Mouse (Mus musculus): Measurements from ENCODE around the gene Dpy30. TPM values are rescaled to one million over a fixed set of nuclear protein-coding genes. Genes with fewer than 3 reads are reported as not detected.

Gene Dpy30
- polyA plus RNA-seq (2015; fragmentation: Nextera tagmentation; extraction: Ambion mirVana) = 268 TPM in 2 replicates

DNA sequence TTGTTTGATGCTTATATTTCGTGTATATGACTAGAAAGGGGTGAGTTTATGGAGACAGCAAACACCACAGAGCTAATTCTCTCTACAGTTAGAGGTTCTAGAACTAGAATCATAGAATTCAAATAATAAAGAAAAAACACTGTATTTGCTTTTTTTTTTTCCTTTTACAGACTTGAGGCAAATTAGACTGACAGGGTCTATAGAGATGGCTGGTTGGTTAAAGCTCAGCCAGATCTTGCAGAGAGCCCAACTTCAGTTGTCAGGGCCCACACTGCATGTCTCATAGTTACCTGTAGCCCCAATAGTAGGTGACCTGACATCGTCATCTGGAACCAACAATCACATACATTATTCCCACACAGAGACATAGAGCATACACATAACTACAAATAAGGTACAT, at the start of gene Dpy30:
Gene Dpy30, minus strand, starts transcription at position 101 of the 400 bp plus-strand sequence.
- ATAC-seq (replicated peaks; ENCODE audit: low FRiP score, low read depth) = no peak
- no peaks in the 10 kb centered on the region for H3K27me3 ChIP-seq (ENCODE audit: insufficient read depth, low read length)

GRCm38 (mm10) chr17:74363592-74363991, 39.8 kb upstream of the Dpy30 start:
- no peak for TF ChIP-seq CTCF (IDR thresholded peaks at IDR 0.05; ENCODE audit: low read depth)
- H3K4me3 ChIP-seq (replicated peaks; ENCODE audit: low read depth, low read length) = no peak overlapping the region
- DNase-seq (ENCODE audit: low spot score) (no peak), ATAC-seq (replicated peaks; ENCODE audit: low FRiP score, low read depth) (no peak)
- H3K27me3 ChIP-seq (ENCODE audit: insufficient read depth, low read length) = no peaks in the 10 kb centered on the region
- WGBS = 74% methylated on average over 1 of the region's 1 CpGs
- 0 out of 2 replicates have a peak, but pooled peaks cover 19% of the 10 kb centered on the region for H3K36me3 ChIP-seq (ENCODE audit: insufficient read depth, low read length)
- no peak overlapping the region for H3K27ac ChIP-seq
- H3K4me1 ChIP-seq (replicated peaks; ENCODE audit: insufficient read depth, low read length) = no peaks in the 10 kb centered on the region
- no peak overlapping the region for H3K4me2 ChIP-seq (ENCODE audit: low read length)
- no peak overlapping the region for H3K9ac ChIP-seq (ENCODE audit: low read depth, low read length)
- H3K9me3 ChIP-seq (replicated peaks; ENCODE audit: low read length) = no peaks in the 10 kb centered on the region

More for the DNA sequence above, at the start of gene Dpy30:
- TF ChIP-seq CTCF (IDR thresholded peaks at IDR 0.05; ENCODE audit: low read depth) = no peak
- no peak within 1 kb of the TSS for H3K4me2 ChIP-seq (ENCODE audit: low read length)
- H3K27ac ChIP-seq = no peak within 1 kb of the TSS
- DNase-seq (ENCODE audit: low spot score) = no peak
- WGBS = 78% methylated on average over 2 of the region's 2 CpGs
- H3K4me3 ChIP-seq (replicated peaks; ENCODE audit: low read depth, low read length) = no peak within 1 kb of the TSS
- H3K9ac ChIP-seq (ENCODE audit: low read depth, low read length) = no peak within 1 kb of the TSS
- no peaks in the 10 kb centered on the region for H3K36me3 ChIP-seq (ENCODE audit: insufficient read depth, low read length)
- H3K4me1 ChIP-seq (replicated peaks; ENCODE audit: insufficient read depth, low read length) = no peaks in the 10 kb centered on the region
- no peaks in the 10 kb centered on the region for H3K9me3 ChIP-seq (replicated peaks; ENCODE audit: low read length)

DNA sequence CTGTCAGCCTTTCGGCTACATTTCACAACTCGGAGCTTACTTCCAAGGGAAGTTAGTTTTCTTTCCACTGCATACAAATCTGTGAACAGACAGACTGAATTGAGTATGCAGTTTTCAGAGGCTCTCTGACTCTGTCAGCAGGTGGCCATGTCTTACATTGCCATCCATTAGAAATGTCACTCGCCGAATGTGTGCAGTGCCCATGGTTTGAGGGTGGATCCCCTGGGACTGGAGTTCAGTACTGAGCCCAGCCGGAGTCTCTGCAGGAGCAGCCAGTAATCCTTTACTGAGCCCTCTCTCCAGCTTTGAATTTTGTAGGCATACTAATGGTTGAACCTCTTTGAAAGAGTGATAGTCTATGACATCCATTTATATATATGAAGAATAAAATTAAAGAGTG, 17.4 kb upstream of the Dpy30 start:
- H3K27me3 ChIP-seq (ENCODE audit: insufficient read depth, low read length) = no peaks in the 10 kb centered on the region
- H3K4me2 ChIP-seq (ENCODE audit: low read length) = 0 out of 2 replicates have a peak overlapping the region, but pooled peaks have one; percentile 74
- H3K4me1 ChIP-seq (replicated peaks; ENCODE audit: insufficient read depth, low read length) = peaks cover 9% of the 10 kb centered on the region
- 52% methylated on average over 5 of the region's 5 CpGs for WGBS
- H3K4me3 ChIP-seq (replicated peaks; ENCODE audit: low read depth, low read length) = no peak overlapping the region
- TF ChIP-seq CTCF (IDR thresholded peaks at IDR 0.05; ENCODE audit: low read depth) = no peak
- no peak overlapping the region for H3K9ac ChIP-seq (ENCODE audit: low read depth, low read length)
- H3K36me3 ChIP-seq (ENCODE audit: insufficient read depth, low read length) = no peaks in the 10 kb centered on the region
- no peak overlapping the region for H3K27ac ChIP-seq
- DNase-seq (ENCODE audit: low spot score) (no peak), ATAC-seq (replicated peaks; ENCODE audit: low FRiP score, low read depth) (no peak)
- H3K9me3 ChIP-seq (replicated peaks; ENCODE audit: low read length) = no peaks in the 10 kb centered on the region

- Histone ChIP-seq H3K4me2 (ENCODE audit: low read length) (peak within 1 kb of the TSS; percentile 74), H3K9me3 (replicated peaks; ENCODE audit: low read length) (no peaks in the 10 kb centered on the region), H3K4me3 (replicated peaks; ENCODE audit: low read depth, low read length) (peak within 1 kb of the TSS; percentile 94), H3K4me1 (replicated peaks; ENCODE audit: insufficient read depth, low read length) (peaks cover 9% of the 10 kb centered on the region), H3K9ac (ENCODE audit: low read depth, low read length) (peak within 1 kb of the TSS; percentile 90), H3K36me3 (ENCODE audit: insufficient read depth, low read length) (no peaks in the 10 kb centered on the region), H3K27ac (peak within 1 kb of the TSS; percentile 97), H3K27me3 (ENCODE audit: insufficient read depth, low read length) (no peaks in the 10 kb centered on the region)
- DNase-seq (ENCODE audit: low spot score) (peak; percentile 76), ATAC-seq (replicated peaks; ENCODE audit: low FRiP score, low read depth) (peak; percentile 88)
- TF ChIP-seq CTCF (IDR thresholded peaks at IDR 0.05; ENCODE audit: low read depth) = no peak
- under 1% methylated on average over 78 of the region's 90 CpGs for WGBS
These were observed 15.4 kb upstream of the Dpy30 start, which contains the start of gene Spast for GRCm38 (mm10) chr17:74338937-74339804. Gene Spast (plus strand): TSS chr17:74338987.

- H3K4me3 ChIP-seq (replicated peaks; ENCODE audit: low read depth, low read length) = peak overlapping the region; percentile 94
- H3K36me3 ChIP-seq (ENCODE audit: insufficient read depth, low read length) = no peaks in the 10 kb centered on the region
- H3K9me3 ChIP-seq (replicated peaks; ENCODE audit: low read length) = no peaks in the 10 kb centered on the region
- WGBS = under 1% methylated on average over 45 of the region's 50 CpGs
- peak; percentile 95 for ATAC-seq (replicated peaks; ENCODE audit: low FRiP score, low read depth)
- no peak for TF ChIP-seq CTCF (IDR thresholded peaks at IDR 0.05; ENCODE audit: low read depth)
- peak overlapping the region; percentile 97 for H3K27ac ChIP-seq
- DNase-seq (ENCODE audit: low spot score) = peak; percentile 98
- H3K4me2 ChIP-seq (ENCODE audit: low read length) = peak overlapping the region; percentile 74
- H3K4me1 ChIP-seq (replicated peaks; ENCODE audit: insufficient read depth, low read length) = peaks cover 9% of the 10 kb centered on the region
- H3K27me3 ChIP-seq (ENCODE audit: insufficient read depth, low read length) = no peaks in the 10 kb centered on the region
- H3K9ac ChIP-seq (ENCODE audit: low read depth, low read length) = peak overlapping the region; percentile 90
These were observed 14.6 kb upstream of the Dpy30 start for GRCm38 (mm10) chr17:74338225-74338931.

DNA sequence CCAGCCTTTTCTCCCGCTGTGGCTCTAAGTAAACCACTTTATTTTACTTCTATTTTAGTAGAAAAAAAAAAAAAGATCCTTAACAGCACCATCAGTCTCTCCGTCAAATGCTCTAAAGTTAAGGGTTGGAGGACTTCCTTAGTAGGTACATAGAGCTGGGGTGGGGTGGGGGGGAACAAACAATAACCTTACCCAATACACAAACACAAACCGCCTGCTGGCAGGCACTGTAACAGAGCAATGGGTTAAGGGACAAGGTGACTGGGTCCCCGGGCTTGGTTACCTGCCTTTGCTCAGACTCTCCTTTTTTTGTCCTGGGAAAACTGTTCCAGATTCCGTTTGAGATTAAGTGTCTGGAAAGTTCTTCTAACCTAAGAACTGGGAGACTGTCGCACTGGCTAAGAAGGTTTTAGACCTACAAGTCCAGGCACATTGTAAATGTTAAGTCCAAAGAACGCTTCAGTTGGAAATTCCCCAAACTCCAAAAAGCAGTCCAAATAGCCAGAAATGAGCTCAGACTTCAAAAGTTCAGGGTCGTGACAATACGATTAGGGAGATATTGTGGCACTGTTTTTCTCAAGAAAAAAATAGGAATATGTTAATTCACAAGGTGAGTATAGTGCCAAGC, 7.4 kb upstream of the Dpy30 start:
- TF ChIP-seq CTCF (IDR thresholded peaks at IDR 0.05; ENCODE audit: low read depth) = no peak
- 77% methylated on average over 9 of the region's 9 CpGs for WGBS
- H3K9me3 ChIP-seq (replicated peaks; ENCODE audit: low read length) = no peaks in the 10 kb centered on the region
- H3K27ac ChIP-seq = no peak overlapping the region
- no peak overlapping the region for H3K4me2 ChIP-seq (ENCODE audit: low read length)
- H3K4me3 ChIP-seq (replicated peaks; ENCODE audit: low read depth, low read length) = no peak overlapping the region
- no peaks in the 10 kb centered on the region for H3K36me3 ChIP-seq (ENCODE audit: insufficient read depth, low read length)
- no peaks in the 10 kb centered on the region for H3K27me3 ChIP-seq (ENCODE audit: insufficient read depth, low read length)
- ATAC-seq (replicated peaks; ENCODE audit: low FRiP score, low read depth) (no peak), DNase-seq (ENCODE audit: low spot score) (no peak)
- no peak overlapping the region for H3K9ac ChIP-seq (ENCODE audit: low read depth, low read length)
- no peaks in the 10 kb centered on the region for H3K4me1 ChIP-seq (replicated peaks; ENCODE audit: insufficient read depth, low read length)

Data from kidney, postnatal 0 days (tissue).